Mouse (Mus musculus) CH12.LX (cell line): ENCODE data around the gene Agap3. TPM values are rescaled to one million over a fixed set of nuclear protein-coding genes. Genes with fewer than 3 reads are reported as not detected.

Experiments
- DNase-seq: peaks from one replicate; pipeline ENCODE4 v3.0.0-alpha.2; 2013; ENCODE audit errors: extremely low read depth
- H3K27ac ChIP-seq: 2 replicates; pipeline ENCODE4 v1.5.1; 2012; ENCODE audit warnings: low read depth, mild to moderate bottlenecking, control low read depth, moderate library complexity; ENCODE audit not compliant: insufficient read depth
- H3K27me3 ChIP-seq: replicated peaks from 2 replicates; pipeline ENCODE3; 2012; ENCODE audit warnings: inconsistent platforms
- H3K36me3 ChIP-seq, 2 experiments: replicated peaks in 1 of 2; 2 replicates each; pipeline versions ENCODE3 to v1.6.1; 2012; ENCODE audit warnings: inconsistent platforms in 1 of 2, low read length in 1 of 2, mild to moderate bottlenecking in 1 of 2, mixed read lengths in 1 of 2, moderate library complexity in 1 of 2; ENCODE audit not compliant: control insufficient read depth in 1 of 2, insufficient read depth in 1 of 2
- H3K4me1 ChIP-seq, 2 experiments: 2 replicates each; pipeline ENCODE4 v1.6.1; 2012; ENCODE audit warnings: inconsistent platforms in 1 of 2, moderate library complexity in 1 of 2; ENCODE audit not compliant: insufficient read depth in 2 of 2, control insufficient read depth in 1 of 2
- H3K4me2 ChIP-seq: 2 replicates; pipeline ENCODE4 v1.6.1; 2012; ENCODE audit warnings: low read depth, mild to moderate bottlenecking, control low read depth; ENCODE audit not compliant: poor library complexity, insufficient read depth, severe bottlenecking
- H3K4me3 ChIP-seq, 3 experiments: fragments of 150-350 bp in 1 of 3; sonication (generic) in 1 of 3; replicated peaks in 1 of 3; 2 replicates each; pipeline versions ENCODE3 to v1.5.1; 2011 to 2012; ENCODE audit warnings: low read depth in 2 of 3, low read length in 2 of 3, mild to moderate bottlenecking in 2 of 3, moderate library complexity in 2 of 3, control low read depth in 1 of 3, improper control_type of control experiment in 1 of 3, inconsistent platforms in 1 of 3, mixed read lengths in 1 of 3; ENCODE audit not compliant: poor library complexity in 1 of 3
- H3K79me2 ChIP-seq: replicated peaks from 2 replicates; pipeline ENCODE4 v1.6.1; 2012; ENCODE audit warnings: mild to moderate bottlenecking, moderate library complexity; ENCODE audit not compliant: control insufficient read depth, poor library complexity, insufficient read depth, severe bottlenecking; ENCODE audit errors: extremely low read depth
- H3K9ac ChIP-seq: 2 replicates; pipeline ENCODE4 v1.6.1; 2012; ENCODE audit warnings: low read depth, mild to moderate bottlenecking, control low read depth, moderate library complexity; ENCODE audit not compliant: insufficient read depth
- H3K9me3 ChIP-seq: replicated peaks from 2 replicates; pipeline ENCODE3; 2012; ENCODE audit warnings: low read length, inconsistent platforms, mixed read lengths
- CHD1 ChIP-seq: IDR thresholded peaks from 2 replicates; pipeline ENCODE4 v1.6.1; 2012; ENCODE audit warnings: low read depth, low read length, improper control_type of control experiment, inconsistent platforms
- CHD2 ChIP-seq: IDR thresholded peaks from 2 replicates; pipeline ENCODE4 v1.6.1; 2011; ENCODE audit warnings: low read length, improper control_type of control experiment
- E2F4 ChIP-seq: IDR thresholded peaks from 2 replicates; pipeline ENCODE4 v1.6.1; 2011; ENCODE audit warnings: low read depth, low read length, improper control_type of control experiment; ENCODE audit not compliant: insufficient replicate concordance
- ETS1 ChIP-seq: conservative IDR thresholded peaks from 2 replicates; pipeline ENCODE4 v1.6.1; 2012; ENCODE audit warnings: low read depth, mild to moderate bottlenecking, inconsistent platforms, low read length, improper control_type of control experiment, moderate library complexity
- JUN ChIP-seq: IDR thresholded peaks from 2 replicates; pipeline ENCODE4 v1.6.1; 2011; ENCODE audit warnings: low read depth, mild to moderate bottlenecking, low read length, improper control_type of control experiment, moderate library complexity; ENCODE audit not compliant: insufficient read depth
- JUND ChIP-seq: conservative IDR thresholded peaks from 2 replicates; pipeline ENCODE4 v1.6.1; 2011; ENCODE audit warnings: low read depth, low read length, improper control_type of control experiment
- MAFK ChIP-seq: IDR thresholded peaks from 2 replicates; pipeline ENCODE4 v1.6.1; 2011; ENCODE audit warnings: low read length, improper control_type of control experiment; ENCODE audit not compliant: insufficient replicate concordance
- MEF2A ChIP-seq: IDR thresholded peaks from 2 replicates; pipeline ENCODE4 v1.6.1; 2014; ENCODE audit warnings: low read depth, mild to moderate bottlenecking, inconsistent platforms, low read length, improper control_type of control experiment, borderline replicate concordance
- NRF1 ChIP-seq: IDR thresholded peaks from 2 replicates; pipeline ENCODE4 v1.6.1; 2014; ENCODE audit warnings: low read depth, mild to moderate bottlenecking, inconsistent platforms, low read length, improper control_type of control experiment, moderate library complexity
- PAX5 ChIP-seq: IDR thresholded peaks from 2 replicates; pipeline ENCODE4 v1.6.1; 2012; ENCODE audit warnings: low read length, inconsistent platforms, mixed read lengths
- RAD21 ChIP-seq: IDR thresholded peaks from 2 replicates; pipeline ENCODE4 v1.6.1; 2011; ENCODE audit warnings: low read depth, mild to moderate bottlenecking, low read length, improper control_type of control experiment, moderate library complexity
- SMC3 ChIP-seq: IDR thresholded peaks from 2 replicates; pipeline ENCODE4 v1.6.1; 2011; ENCODE audit warnings: low read depth, low read length, improper control_type of control experiment
- TBP ChIP-seq: conservative IDR thresholded peaks from 2 replicates; pipeline ENCODE4 v1.6.1; 2011; ENCODE audit warnings: low read depth, low read length, improper control_type of control experiment
- TCF12 ChIP-seq: IDR thresholded peaks from 2 replicates; pipeline ENCODE4 v1.6.1; 2014; ENCODE audit warnings: low read depth, mild to moderate bottlenecking, inconsistent platforms, low read length, improper control_type of control experiment
- USF1 ChIP-seq: IDR thresholded peaks from 2 replicates; pipeline ENCODE4 v1.6.1; 2014; ENCODE audit warnings: low read depth, mild to moderate bottlenecking, inconsistent platforms, low read length, improper control_type of control experiment
- ZKSCAN1 ChIP-seq: IDR thresholded peaks from 2 replicates; pipeline ENCODE4 v1.6.1; 2012; ENCODE audit warnings: low read depth, inconsistent platforms, low read length, improper control_type of control experiment, borderline replicate concordance
- ZMIZ1 ChIP-seq: IDR thresholded peaks from 2 replicates; pipeline ENCODE4 v1.6.1; 2012; ENCODE audit warnings: low read depth, mild to moderate bottlenecking, inconsistent platforms, low read length, improper control_type of control experiment
- ZNF384 ChIP-seq: IDR thresholded peaks from 2 replicates; pipeline ENCODE4 v1.6.1; 2012; ENCODE audit warnings: low read depth, low read length, improper control_type of control experiment, inconsistent platforms
- dilution Hi-C: fragments of 300-500 bp; cut with MboI; formaldehyde crosslinking; loops from 2 replicates; pipeline ENCODE4 v1.14.3; 2020; ENCODE audit warnings: low sequenced_read_pairs; ENCODE audit not compliant: extremely low pct_unique_long_range_greater_than_20kb, extremely low pct_ligation_motif_present
- in situ Hi-C: fragments of 300-500 bp; cut with MboI; formaldehyde crosslinking; loops from 3 replicates; pipeline ENCODE4 v1.14.3; 2019; ENCODE audit warnings: low sequenced_read_pairs, low pct_ligation_motif_present, low pct_unique_long_range_greater_than_20kb, mixed read lengths
- polyA plus RNA-seq: library from polyadenylated mRNA; unstranded; fragments of >175 nt; gene quantifications from 2 replicates; pipeline ENCODE4 v1.2.1, GENCODE M21; 2012; ENCODE audit warnings: low read depth; ENCODE audit not compliant: insufficient read length
- total RNA-seq, 2 experiments: library from RNA; depleted of rRNA; stranded (reverse); fragments of 300-350 nt in 1 of 2; fragments of >200 nt in 1 of 2; gene quantifications; 2 replicates each; pipeline ENCODE4 v1.2.3; 2012 to 2014

Gene Agap3
- total and polyA plus RNA-seq, 3 experiments: 15.4 to 43.5 (median 38.0) TPM

DNA sequence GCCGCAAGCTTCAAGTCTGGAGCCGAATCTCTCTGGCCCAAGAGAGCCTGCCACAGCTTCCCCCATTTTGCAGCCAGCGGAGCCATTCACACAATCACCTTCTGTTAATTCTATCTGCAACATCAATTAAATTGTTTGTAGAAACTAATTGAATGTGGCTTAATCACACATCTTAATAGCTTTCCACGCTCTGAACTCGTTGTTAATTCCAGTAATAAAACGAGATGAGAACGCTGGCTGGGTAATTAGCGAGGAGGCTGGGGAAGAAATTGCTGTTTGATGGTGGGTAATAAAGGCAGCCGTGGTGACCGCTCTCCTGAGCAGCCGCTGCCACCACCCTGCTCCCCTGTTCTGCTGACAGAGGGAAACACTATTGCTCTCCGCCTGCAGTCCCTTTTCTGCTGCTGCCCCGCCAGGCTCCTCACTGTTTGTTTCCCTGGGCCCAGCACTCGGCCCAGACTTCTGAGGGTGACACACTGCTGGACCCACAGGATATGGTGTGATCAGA, 38.5 kb downstream of the Agap3 start:
- no peak overlapping the region for H3K27ac ChIP-seq
- dilution Hi-C loops (no loop called here), in situ Hi-C loops (no loop called here)
- H3K9me3 ChIP-seq: no peaks in the 10 kb centered on the region
- no peaks in the 10 kb centered on the region for H3K79me2 ChIP-seq
- no peak for DNase-seq
- peaks cover 61 to 98% of the 10 kb centered on the region in 2 experiments for H3K36me3 ChIP-seq
- TF ChIP-seq ETS1: no peak
- TF ChIP-seq USF1: no peak
- no peak for TF ChIP-seq SMC3
- no peak for TF ChIP-seq E2F4
- TF ChIP-seq CHD1: no peak
- TF ChIP-seq TBP: no peak
- no peak for TF ChIP-seq NRF1
- H3K9ac ChIP-seq: no peak overlapping the region
- no peak overlapping the region for H3K4me2 ChIP-seq
- H3K4me1 ChIP-seq: no peaks in the 10 kb centered on the region
- no peaks in the 10 kb centered on the region for H3K27me3 ChIP-seq
- H3K4me3 ChIP-seq: no peak overlapping the region

DNA sequence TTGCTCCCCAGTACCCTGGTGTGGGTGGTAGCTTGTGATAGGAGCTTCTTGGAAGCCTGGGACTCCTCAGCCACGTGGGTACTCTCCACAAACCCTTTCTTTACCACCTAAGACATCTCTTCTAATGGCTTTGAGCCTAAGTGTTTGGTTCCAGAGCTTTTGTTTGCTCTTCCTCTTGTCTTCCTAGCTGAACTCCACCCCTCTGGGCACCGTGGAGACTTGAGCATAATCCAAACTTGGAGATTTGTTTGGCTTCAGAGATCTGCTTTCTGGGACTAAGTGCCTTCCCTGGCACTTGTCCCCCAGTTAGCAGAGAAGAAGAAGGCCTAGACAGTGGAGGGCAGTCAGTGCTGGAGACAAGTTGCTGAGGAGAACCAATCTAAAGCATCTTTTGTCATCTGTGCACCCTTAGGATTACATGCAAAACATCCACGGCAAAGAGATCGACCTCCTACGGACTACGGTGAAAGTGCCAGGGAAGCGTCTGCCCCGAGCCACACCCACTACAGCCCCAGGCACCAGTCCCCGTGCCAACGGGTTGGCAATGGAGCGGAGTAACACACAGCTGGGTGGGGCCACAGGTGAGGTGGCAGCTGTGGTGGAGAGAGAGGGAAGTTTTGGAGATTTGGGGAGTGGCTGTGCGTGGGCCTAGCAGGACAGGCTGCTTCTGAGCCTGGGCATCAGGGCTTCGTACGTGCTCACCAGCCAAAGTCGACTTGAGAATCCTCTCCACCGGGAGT, 40.7 kb downstream of the Agap3 start:
- Histone ChIP-seq H3K4me1 (no peaks in the 10 kb centered on the region), H3K4me3 (no peak overlapping the region), H3K79me2 (no peaks in the 10 kb centered on the region), H3K4me2 (no peak overlapping the region), H3K36me3 (peaks cover 55 to 100% of the 10 kb centered on the region in 2 experiments), H3K27ac (no peak overlapping the region), H3K27me3 (no peaks in the 10 kb centered on the region), H3K9me3 (no peaks in the 10 kb centered on the region), H3K9ac (no peak overlapping the region)
- dilution Hi-C loops (no loop called here), in situ Hi-C loops (no loop called here)
- no peak for TF ChIP-seq CHD2
- TF ChIP-seq ZMIZ1: no peak
- TF ChIP-seq MEF2A: no peak
- TF ChIP-seq TCF12: no peak
- no peak for DNase-seq

DNA sequence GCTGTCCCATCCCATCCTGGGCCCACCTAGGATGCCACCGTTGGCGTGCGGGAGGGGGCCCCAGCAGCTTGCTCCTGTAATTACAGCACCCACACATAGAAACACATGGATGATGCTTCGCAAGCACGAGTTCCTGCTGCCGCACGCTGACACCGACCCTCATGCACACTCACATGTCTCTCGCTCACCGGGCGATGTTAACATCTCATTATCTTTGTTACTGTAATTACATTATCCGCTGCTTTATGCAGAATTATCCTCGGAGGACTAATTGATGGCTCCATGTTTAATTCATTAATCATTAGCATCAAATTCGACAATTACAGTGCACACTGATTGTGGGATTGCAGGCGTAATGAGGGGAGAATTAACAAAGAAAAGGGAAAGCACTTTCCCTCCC, 43.0 kb downstream of the Agap3 start:
- no peaks in the 10 kb centered on the region for H3K27me3 ChIP-seq

More for the DNA sequence above, 43.0 kb downstream of the Agap3 start:
- Histone ChIP-seq H3K4me2 (no peak overlapping the region), H3K79me2 (no peaks in the 10 kb centered on the region), H3K4me1 (no peaks in the 10 kb centered on the region), H3K9me3 (no peaks in the 10 kb centered on the region), H3K4me3 (no peak overlapping the region), H3K9ac (no peak overlapping the region), H3K27ac (no peak overlapping the region), H3K36me3 (peaks cover 48 to 100% of the 10 kb centered on the region in 2 experiments)
- dilution Hi-C loops: no loop called here
- in situ Hi-C loops: no loop called here
- DNase-seq: no peak
- TF ChIP-seq MAFK (no peak), RAD21 (no peak), ZMIZ1 (no peak), JUND (no peak), ZNF384 (no peak), PAX5 (no peak), MEF2A (no peak), ZKSCAN1 (no peak), JUN (no peak)
